Mouse (Mus musculus) kidney, embryonic 14.5 days (tissue): Measurements from ENCODE around the gene Nfib. TPM values are rescaled to one million over a fixed set of nuclear protein-coding genes. Genes with fewer than 3 reads are reported as not detected.

Experiments used
- ATAC-seq: fragments of 200-750 bp; cut with Nextera tagmentation; 2 replicates; pipeline ENCODE4 v1.8.0; 2017; ENCODE audit warnings: moderate number of reproducible peaks, mild to moderate bottlenecking, moderate TSS enrichment, moderate library complexity; ENCODE audit not compliant: low FRiP score, low TSS enrichment
- H3K27ac ChIP-seq: fragments of 300-500 bp; sonication (generic); 2 replicates; pipeline ENCODE4 v1.5.1; 2014; ENCODE audit warnings: low read depth, mild to moderate bottlenecking, low read length, moderate library complexity, mixed read lengths
- H3K27me3 ChIP-seq: fragments of 300-500 bp; sonication (generic); 2 replicates; pipeline ENCODE4 v1.6.1; 2014; ENCODE audit warnings: mild to moderate bottlenecking, low read length; ENCODE audit not compliant: control insufficient read depth, insufficient read depth
- H3K36me3 ChIP-seq: fragments of 300-500 bp; sonication (generic); 2 replicates; pipeline ENCODE4 v1.6.1; 2014; ENCODE audit warnings: low read length, mixed read lengths; ENCODE audit not compliant: control insufficient read depth, insufficient read depth
- H3K4me1 ChIP-seq: fragments of 300-500 bp; sonication (generic); 2 replicates; pipeline ENCODE4 v1.6.1; 2014; ENCODE audit warnings: low read length, mixed read lengths; ENCODE audit not compliant: control insufficient read depth, insufficient read depth
- H3K4me2 ChIP-seq: fragments of 300-500 bp; sonication (generic); replicated peaks from 2 replicates; pipeline ENCODE4 v1.6.1; 2014; ENCODE audit warnings: low read depth, mild to moderate bottlenecking, low read length
- H3K4me3 ChIP-seq: fragments of 300-500 bp; sonication (generic); 2 replicates; pipeline ENCODE4 v1.5.1; 2014; ENCODE audit warnings: mild to moderate bottlenecking, low read length
- H3K9ac ChIP-seq: fragments of 300-500 bp; sonication (generic); 2 replicates; pipeline ENCODE4 v1.6.1; 2014; ENCODE audit warnings: low read depth, mild to moderate bottlenecking, low read length, moderate library complexity
- H3K9me3 ChIP-seq: fragments of 300-500 bp; sonication (generic); 2 replicates; pipeline ENCODE4 v1.6.1; 2016; ENCODE audit warnings: low read length; ENCODE audit not compliant: control insufficient read depth
- WGBS: fragments of 180-500 bp; shearing (Covaris S2); extraction: QIAGEN DNeasy Blood & Tissue Kit; methylation state at CpG from one replicate; pipeline ENCODE4 v1.1.7; 2014; 5-methylcytosine and 5-hydroxymethylcytosine counted together
- polyA plus RNA-seq: library from polyadenylated mRNA; unstranded; fragments of >200 nt; fragmentation: Nextera tagmentation; extraction: Ambion mirVana; gene quantifications from 2 replicates; pipeline ENCODE4 v1.2.1, GENCODE M21; 2014

The Nfib gene
- polyA plus RNA-seq, 1 experiment from 2014 or later: 36.0 TPM

GRCm38 (mm10) chr4:82593681-82594666, 111.6 kb downstream of the Nfib start:
- H3K9me3 ChIP-seq: no peaks in the 10 kb centered on the region
- no peak overlapping the region for H3K9ac ChIP-seq
- no peaks in the 10 kb centered on the region for H3K4me1 ChIP-seq
- H3K36me3 ChIP-seq: no peaks in the 10 kb centered on the region
- H3K27ac ChIP-seq: no peak overlapping the region
- no peak overlapping the region for H3K4me3 ChIP-seq
- no peak for ATAC-seq
- no peak overlapping the region for H3K4me2 ChIP-seq
- WGBS: 75% methylated on average over 10 of the region's 10 CpGs
- no peaks in the 10 kb centered on the region; the same call in 1 of the 2 replicates for H3K27me3 ChIP-seq

GRCm38 (mm10) chr4:82592086-82593030, 113.2 kb downstream of the Nfib start:
- 54% methylated on average over 7 of the region's 7 CpGs for WGBS

GRCm38 (mm10) chr4:82589345-82589890, 116.1 kb downstream of the Nfib start:
- H3K4me3 ChIP-seq: no peak overlapping the region
- H3K4me2 ChIP-seq: no peak overlapping the region
- no peak overlapping the region for H3K9ac ChIP-seq
- no peaks in the 10 kb centered on the region for H3K4me1 ChIP-seq
- ATAC-seq: peak; percentile 84
- no peaks in the 10 kb centered on the region for H3K9me3 ChIP-seq
- H3K36me3 ChIP-seq: no peaks in the 10 kb centered on the region
- 30% methylated on average over 4 of the region's 4 CpGs for WGBS
- H3K27me3 ChIP-seq: no peaks in the 10 kb centered on the region
- H3K27ac ChIP-seq: no peak overlapping the region

More at GRCm38 (mm10) chr4:82592086-82593030, 113.2 kb downstream of the Nfib start:
- no peak overlapping the region for H3K27ac ChIP-seq
- H3K4me1 ChIP-seq: no peaks in the 10 kb centered on the region
- H3K36me3 ChIP-seq: no peaks in the 10 kb centered on the region
- no peak for ATAC-seq
- H3K4me3 ChIP-seq: no peak overlapping the region
- H3K9ac ChIP-seq: no peak overlapping the region
- no peaks in the 10 kb centered on the region for H3K9me3 ChIP-seq
- H3K4me2 ChIP-seq: no peak overlapping the region
- no peaks in the 10 kb centered on the region; the same call in 1 of the 2 replicates for H3K27me3 ChIP-seq

- no peak overlapping the region for H3K27ac ChIP-seq
- no peak for ATAC-seq
- WGBS: 80% methylated on average over 5 of the region's 5 CpGs
- H3K9me3 ChIP-seq: no peaks in the 10 kb centered on the region
- no peaks in the 10 kb centered on the region for H3K27me3 ChIP-seq
- no peaks in the 10 kb centered on the region for H3K36me3 ChIP-seq
- H3K4me2 ChIP-seq: no peak overlapping the region
- H3K9ac ChIP-seq: no peak overlapping the region
- no peaks in the 10 kb centered on the region for H3K4me1 ChIP-seq
- no peak overlapping the region for H3K4me3 ChIP-seq
Observed at GRCm38 (mm10) chr4:82588718-82589117, 116.8 kb downstream of the Nfib start.

- Histone ChIP-seq H3K9ac (0 out of 2 replicates have a peak overlapping the region, but pooled peaks have one; percentile 23), H3K9me3 (no peaks in the 10 kb centered on the region), H3K27me3 (no peaks in the 10 kb centered on the region), H3K4me1 (no peaks in the 10 kb centered on the region), H3K4me3 (no peak overlapping the region), H3K27ac (0 out of 2 replicates have a peak overlapping the region, but pooled peaks have one; percentile 17), H3K36me3 (no peaks in the 10 kb centered on the region), H3K4me2 (no peak overlapping the region)
- ATAC-seq: no peak
- 59% methylated on average over 16 of the region's 16 CpGs for WGBS
Observed at GRCm38 (mm10) chr4:82587146-82587870, 118.2 kb downstream of the Nfib start.

GRCm38 (mm10) chr4:82586637-82587036, 118.9 kb downstream of the Nfib start:
- ATAC-seq: no peak
- H3K4me2 ChIP-seq: no peak overlapping the region
- no peak overlapping the region for H3K4me3 ChIP-seq
- no peaks in the 10 kb centered on the region for H3K27me3 ChIP-seq
- H3K4me1 ChIP-seq: no peaks in the 10 kb centered on the region
- 93% methylated on average over 5 of the region's 5 CpGs for WGBS
- no peak overlapping the region for H3K27ac ChIP-seq
- H3K9ac ChIP-seq: no peak overlapping the region
- H3K9me3 ChIP-seq: no peaks in the 10 kb centered on the region
- H3K36me3 ChIP-seq: no peaks in the 10 kb centered on the region

- no peak overlapping the region for H3K9ac ChIP-seq
- H3K4me1 ChIP-seq: no peaks in the 10 kb centered on the region
- no peak overlapping the region for H3K4me2 ChIP-seq
- H3K27me3 ChIP-seq: no peaks in the 10 kb centered on the region
- H3K9me3 ChIP-seq: no peaks in the 10 kb centered on the region
- H3K27ac ChIP-seq: no peak overlapping the region
- 68% methylated on average over 9 of the region's 9 CpGs for WGBS
- H3K36me3 ChIP-seq: no peaks in the 10 kb centered on the region
- ATAC-seq: no peak
- H3K4me3 ChIP-seq: no peak overlapping the region
Observed at GRCm38 (mm10) chr4:82585536-82585935, 120.0 kb downstream of the Nfib start.

GRCm38 (mm10) chr4:82585056-82585455, 120.5 kb downstream of the Nfib start:
- Histone ChIP-seq H3K36me3 (no peaks in the 10 kb centered on the region), H3K9ac (no peak overlapping the region), H3K27ac (no peak overlapping the region), H3K4me2 (no peak overlapping the region), H3K27me3 (no peaks in the 10 kb centered on the region), H3K4me3 (no peak overlapping the region), H3K9me3 (no peaks in the 10 kb centered on the region), H3K4me1 (no peaks in the 10 kb centered on the region)
- 97% methylated on average over 5 of the region's 5 CpGs for WGBS
- ATAC-seq: no peak
